Mouse (Mus musculus) granulocyte monocyte progenitor cell, adult 5-6 weeks (primary cell): Measurements from ENCODE around the gene Gabrg2. TPM values are rescaled to one million over a fixed set of nuclear protein-coding genes. Genes with fewer than 3 reads are reported as not detected.

Source experiments
- ATAC-seq: replicated peaks from 2 replicates; pipeline ENCODE4 v1.8.0; 2016; ENCODE audit warnings: mild to moderate bottlenecking, moderate TSS enrichment, inconsistent platforms; ENCODE audit not compliant: poor library complexity, severe bottlenecking
- total RNA-seq, 2 experiments: library from RNA; stranded (forward) in 1 of 2; stranded (reverse) in 1 of 2; fragments of 200-712, 200-1000 nt in 1 of 2; fragments of >200 nt in 1 of 2; fragmentation: Nextera tagmentation in 1 of 2; gene quantifications; 2 replicates each; pipeline ENCODE4 v1.2.3; 2014 to 2017

Gene Gabrg2
- total RNA-seq (2014; fragmentation: Nextera tagmentation) (not detected in 2 replicates), total RNA-seq (2017) (not detected in 2 replicates)

DNA sequence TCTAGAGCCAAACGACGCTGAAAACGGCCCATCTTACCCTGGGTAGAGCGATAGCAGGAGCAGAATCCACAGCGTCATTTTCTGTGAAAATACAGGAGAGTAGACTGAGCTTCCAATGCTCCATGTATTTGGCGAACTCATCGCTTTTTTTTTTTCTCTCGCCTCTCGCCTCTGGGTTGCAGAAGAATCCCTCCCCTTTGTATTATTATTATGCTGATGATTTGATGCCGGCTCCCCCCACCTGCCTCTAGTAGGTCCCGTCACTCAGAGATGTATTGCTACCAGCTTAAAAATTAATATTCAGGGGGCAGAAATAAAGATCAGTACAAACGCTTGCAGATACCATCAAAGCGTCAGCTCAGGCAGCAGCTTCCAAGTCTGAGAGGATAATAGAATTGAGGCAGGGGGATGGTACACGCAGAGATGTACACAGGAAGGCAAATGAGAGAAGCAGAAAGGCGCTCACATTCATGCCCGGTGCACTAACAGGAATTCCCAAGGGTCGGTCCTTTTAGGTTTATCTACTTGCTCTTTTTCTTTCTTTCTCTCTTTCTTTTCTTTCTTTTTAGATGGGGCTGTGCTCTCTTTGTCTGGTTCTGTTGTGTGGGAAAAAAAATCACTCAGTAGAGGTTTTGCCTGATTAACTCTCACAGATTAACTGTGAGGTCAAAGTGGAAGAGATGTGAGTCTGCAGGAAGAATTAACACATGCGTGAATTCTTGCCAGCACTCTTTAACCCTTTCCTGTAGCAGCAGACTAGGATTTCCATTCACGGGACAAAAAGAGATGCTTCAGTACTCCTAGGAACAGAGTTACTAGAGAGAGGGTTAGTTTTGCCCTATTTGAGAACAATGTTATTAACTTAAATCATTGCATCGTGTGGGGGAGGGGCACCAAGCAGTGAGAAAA is at the start of gene Gabrg2:
Gene Gabrg2 (minus strand): TSS at position 668 of the 909 bp plus-strand sequence.
- no peak for ATAC-seq

DNA sequence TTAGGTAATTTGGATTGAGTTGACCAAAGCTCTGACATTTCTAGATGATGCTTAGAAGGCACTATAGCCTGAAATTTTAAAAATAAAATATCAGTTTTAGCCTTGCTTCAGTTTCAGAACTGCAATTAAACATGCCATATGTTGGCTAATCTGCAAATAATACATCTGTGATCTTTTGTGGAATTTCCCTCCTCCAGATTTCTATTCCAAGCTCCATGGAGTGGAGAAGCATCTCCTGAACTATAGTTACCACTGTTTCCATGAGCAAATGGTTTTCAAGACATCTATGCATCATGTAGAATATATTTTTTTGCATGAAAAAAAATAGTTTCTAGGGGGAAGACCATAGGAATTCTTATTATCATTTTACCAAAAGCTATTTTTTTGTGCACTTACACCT is 47.5 kb upstream of the Gabrg2 start:
- no peak for ATAC-seq

DNA sequence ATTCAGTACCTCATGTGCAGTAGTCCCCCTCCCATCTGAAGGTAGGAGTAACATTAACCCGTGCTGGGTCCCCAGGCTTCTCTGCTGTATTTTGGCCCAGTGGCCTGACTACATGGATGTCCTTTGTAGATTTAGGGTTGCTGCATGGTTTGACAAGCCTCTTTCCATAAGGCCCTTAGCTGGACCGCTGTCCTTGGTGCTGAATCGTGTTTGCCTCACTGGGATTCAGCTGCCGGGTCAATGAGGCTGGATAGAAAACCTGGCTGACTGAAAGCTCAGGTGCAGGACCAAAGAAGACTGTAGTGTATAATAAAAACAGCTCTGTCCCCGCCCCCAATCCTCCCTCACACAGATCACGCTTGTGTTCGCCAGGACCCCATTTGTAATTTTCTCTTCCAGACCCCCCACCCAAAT is 1.2 kb downstream of the Gabrg2 start:
- no peak for ATAC-seq

DNA sequence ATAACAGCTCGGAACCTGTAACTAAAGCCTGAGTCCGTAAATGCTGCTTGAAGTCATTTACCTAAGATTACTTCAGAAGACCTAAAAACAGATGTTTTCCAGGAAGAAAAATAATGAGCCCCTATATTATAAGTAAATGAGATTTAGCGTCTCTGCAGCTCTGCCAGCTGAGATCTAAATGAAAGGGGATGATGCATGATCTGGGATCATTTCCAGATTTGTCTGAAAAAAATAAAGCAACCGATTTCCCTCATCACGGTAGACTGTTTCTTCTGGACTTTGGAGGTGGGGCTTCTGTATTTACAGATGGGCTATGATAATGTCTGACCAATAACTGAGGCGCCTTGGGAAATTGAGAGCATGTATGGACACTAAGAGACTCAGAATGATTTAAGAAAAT is 20.5 kb downstream of the Gabrg2 start:
- ATAC-seq: no peak

- no peak for ATAC-seq
These were observed 32.1 kb downstream of the Gabrg2 start for GRCm38 (mm10) chr11:41968595-41968994.

DNA sequence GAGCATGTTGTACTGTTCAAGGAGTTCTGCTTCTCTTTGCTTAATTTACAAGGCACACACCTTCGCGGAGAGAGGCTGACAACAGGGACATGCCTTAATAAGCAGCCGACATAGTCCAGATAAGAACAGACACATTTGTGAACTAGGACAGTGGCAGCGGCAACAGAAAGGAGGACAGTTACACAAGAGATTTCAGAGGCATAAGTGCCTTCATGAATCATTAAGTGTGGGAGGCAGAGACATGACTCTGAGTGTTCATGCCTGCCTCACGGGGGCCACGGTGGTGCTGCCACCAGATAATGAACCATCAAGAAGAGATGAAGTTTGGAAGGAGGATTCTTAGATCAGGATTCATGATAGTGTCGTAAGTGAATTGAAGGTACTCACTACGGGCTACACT is 38.0 kb downstream of the Gabrg2 start:
- ATAC-seq: no peak

DNA sequence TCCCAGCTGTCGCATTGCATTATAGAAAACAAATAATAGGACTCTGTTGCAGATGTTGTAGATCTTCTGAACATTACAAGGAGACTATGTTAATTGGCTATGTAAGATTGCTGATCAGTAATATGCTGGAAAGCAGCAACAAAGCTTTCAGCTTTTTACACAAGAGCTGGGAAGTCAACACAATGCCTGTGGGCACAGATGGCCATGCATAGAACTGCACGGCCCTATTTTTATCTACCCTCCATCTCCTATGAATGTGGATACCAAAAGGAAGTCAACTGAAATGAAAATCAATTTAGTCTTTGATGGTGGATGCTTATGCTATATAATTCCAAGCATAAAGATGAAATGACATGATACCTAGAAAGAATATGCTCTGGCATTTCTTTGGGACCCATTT is 47.1 kb downstream of the Gabrg2 start:
- no peak for ATAC-seq

DNA sequence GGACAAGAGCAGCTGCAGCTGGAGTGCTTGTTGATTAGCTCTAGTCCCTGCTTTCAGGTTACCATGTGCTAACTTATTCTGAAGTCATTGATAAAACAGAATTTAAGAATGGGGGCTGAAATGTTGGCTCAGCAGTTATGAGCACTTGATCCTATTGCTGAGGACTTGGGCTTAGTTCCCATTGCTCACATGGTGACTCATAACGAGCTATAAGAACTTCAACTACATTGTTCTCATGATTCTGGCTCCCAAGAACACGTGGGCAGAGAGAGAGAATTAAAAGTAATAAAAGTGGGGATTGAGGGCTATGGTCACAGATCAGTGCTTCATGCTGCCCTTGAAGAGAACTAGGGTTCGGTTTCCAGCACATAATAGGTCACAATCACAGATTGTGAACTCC is 48.8 kb downstream of the Gabrg2 start:
- no peak for ATAC-seq

DNA sequence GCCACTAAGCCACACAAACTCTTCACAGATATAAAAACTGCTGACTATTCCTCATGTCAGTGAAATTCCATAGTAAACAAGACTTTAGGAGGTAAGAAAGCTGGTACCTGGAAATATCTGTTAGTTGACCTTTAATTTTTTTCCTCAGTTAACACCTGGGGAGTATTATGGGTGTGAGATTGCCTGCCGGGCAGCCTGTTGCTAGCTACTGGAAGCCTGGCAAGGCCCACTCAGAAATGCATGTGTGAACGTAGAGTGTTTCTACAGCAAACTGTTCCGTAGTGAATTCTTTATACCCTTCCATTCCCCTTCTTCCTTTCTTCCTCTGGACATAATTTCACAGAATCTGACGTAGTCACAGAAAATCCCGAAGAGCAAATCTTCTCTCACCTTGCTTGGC is 55.2 kb downstream of the Gabrg2 start:
- no peak for ATAC-seq

DNA sequence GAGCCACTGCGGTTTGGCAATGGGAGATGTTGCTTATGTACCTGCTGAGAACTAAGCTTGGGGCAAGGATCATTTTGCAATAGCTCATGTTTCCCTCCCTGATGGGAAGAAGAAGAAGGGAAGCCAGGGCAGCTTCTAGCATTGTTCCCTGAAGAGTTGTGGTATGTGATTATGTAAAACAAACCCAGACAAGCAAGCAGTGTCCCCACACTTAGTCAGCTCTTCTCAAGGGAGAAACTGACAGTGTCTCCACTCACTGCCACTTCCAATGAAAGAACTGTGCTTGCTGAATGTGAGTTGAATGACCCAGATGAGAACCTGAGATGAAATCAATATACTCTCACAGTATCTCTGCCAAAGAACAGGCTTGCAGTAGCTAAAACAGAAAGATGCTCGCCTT is 62.7 kb downstream of the Gabrg2 start:
- no peak for ATAC-seq

- no peak for ATAC-seq
These were observed 81.8 kb downstream of the Gabrg2 start for GRCm38 (mm10) chr11:41918864-41919263.

DNA sequence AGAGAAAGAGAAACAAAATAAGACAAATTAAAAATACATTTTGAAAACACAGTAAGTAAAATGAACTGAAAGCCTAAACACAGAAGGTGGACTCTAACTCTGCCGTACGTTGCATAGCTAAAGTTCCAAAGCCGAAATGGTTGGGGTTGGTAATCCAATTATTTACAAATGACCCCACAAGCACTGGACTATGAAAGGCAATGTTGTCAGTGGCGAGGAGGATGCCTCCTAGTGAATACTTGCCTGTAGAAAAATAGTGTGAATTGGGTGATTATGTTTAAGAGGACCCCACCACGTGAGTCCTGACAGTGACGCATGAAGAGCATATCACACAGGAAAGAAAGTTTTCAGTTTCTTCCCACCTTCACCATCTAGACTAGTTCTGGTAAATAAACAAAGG is 86.6 kb downstream of the Gabrg2 start:
- no peak for ATAC-seq

DNA sequence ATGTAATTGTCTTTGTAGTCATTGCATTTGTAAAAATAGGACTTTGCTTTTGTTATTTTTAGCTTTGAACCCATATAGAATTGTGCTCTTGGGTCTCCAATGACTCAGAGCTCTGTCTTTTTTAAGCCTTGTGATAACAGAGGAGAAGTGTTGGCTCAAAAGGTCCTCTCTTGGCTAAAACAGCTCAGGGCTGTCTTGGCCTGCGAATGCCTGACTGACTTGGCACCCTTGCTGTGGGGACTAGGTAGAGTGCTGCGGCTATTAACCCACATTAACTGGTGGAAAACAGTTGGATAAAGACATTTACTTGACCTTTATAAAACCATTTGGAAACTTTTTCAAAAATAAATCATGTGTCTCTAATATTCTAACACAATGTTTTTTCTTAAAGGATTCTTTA is 97.0 kb downstream of the Gabrg2 start:
- ATAC-seq: no peak

Other genes starting within 250 kb of the Gabrg2 start
- 0.30 TPM in 1 of 2 replicates, not detected in the other for gene Gabra1, start 182.1 kb upstream of the Gabrg2 start, total RNA-seq (2014; fragmentation: Nextera tagmentation)
- not detected in 2 replicates for gene Gabra1, start 182.1 kb upstream of the Gabrg2 start, total RNA-seq (2017)